Mouse (Mus musculus) limb, embryonic 15.5 days (tissue): ENCODE results near the gene Ezh1. TPM values are rescaled to one million over a fixed set of nuclear protein-coding genes. Genes with fewer than 3 reads are reported as not detected.

Source experiments
- ATAC-seq: fragments of 200-750 bp; cut with Nextera tagmentation; 2 replicates; pipeline ENCODE4 v1.8.0; 2017; ENCODE audit warnings: low read depth, moderate TSS enrichment; ENCODE audit not compliant: insufficient number of reproducible peaks, low FRiP score, low TSS enrichment
- H3K27ac ChIP-seq: fragments of 300-500 bp; sonication (generic); 2 replicates; pipeline ENCODE4 v1.5.1; 2015; ENCODE audit warnings: moderate library complexity, mild to moderate bottlenecking, inconsistent platforms
- H3K27me3 ChIP-seq: fragments of 300-500 bp; sonication (generic); 2 replicates; pipeline ENCODE4 v1.6.1; 2015; ENCODE audit warnings: inconsistent platforms
- H3K36me3 ChIP-seq: fragments of 300-500 bp; sonication (generic); 2 replicates; pipeline ENCODE4 v1.6.1; 2015; ENCODE audit warnings: inconsistent platforms
- H3K4me1 ChIP-seq: fragments of 300-500 bp; sonication (generic); 2 replicates; pipeline ENCODE4 v1.6.1; 2015; ENCODE audit warnings: inconsistent platforms
- H3K4me2 ChIP-seq: fragments of 300-500 bp; sonication (generic); 2 replicates; pipeline ENCODE4 v1.6.1; 2015; ENCODE audit warnings: mild to moderate bottlenecking, inconsistent platforms
- H3K4me3 ChIP-seq: fragments of 300-500 bp; sonication (generic); 2 replicates; pipeline ENCODE4 v1.5.1; 2015; ENCODE audit warnings: mild to moderate bottlenecking, inconsistent platforms
- H3K9ac ChIP-seq: fragments of 300-500 bp; sonication (generic); 2 replicates; pipeline ENCODE4 v1.6.1; 2015; ENCODE audit warnings: inconsistent platforms
- H3K9me3 ChIP-seq: fragments of 300-500 bp; sonication (generic); 2 replicates; pipeline ENCODE4 v1.6.1; 2016; ENCODE audit warnings: inconsistent platforms
- WGBS: fragments of 180-500 bp; shearing (Covaris S2); methylation state at CpG from one replicate; pipeline ENCODE4 v1.1.7; 2015; 5-methylcytosine and 5-hydroxymethylcytosine counted together
- polyA plus RNA-seq: library from polyadenylated mRNA; unstranded; fragments of >200 nt; fragmentation: Nextera tagmentation; extraction: Ambion mirVana; gene quantifications from 2 replicates; pipeline ENCODE4 v1.2.1, GENCODE M21; 2015

Gene Ezh1
- polyA plus RNA-seq, 1 experiment from 2014 or later, result 15.6 TPM

DNA sequence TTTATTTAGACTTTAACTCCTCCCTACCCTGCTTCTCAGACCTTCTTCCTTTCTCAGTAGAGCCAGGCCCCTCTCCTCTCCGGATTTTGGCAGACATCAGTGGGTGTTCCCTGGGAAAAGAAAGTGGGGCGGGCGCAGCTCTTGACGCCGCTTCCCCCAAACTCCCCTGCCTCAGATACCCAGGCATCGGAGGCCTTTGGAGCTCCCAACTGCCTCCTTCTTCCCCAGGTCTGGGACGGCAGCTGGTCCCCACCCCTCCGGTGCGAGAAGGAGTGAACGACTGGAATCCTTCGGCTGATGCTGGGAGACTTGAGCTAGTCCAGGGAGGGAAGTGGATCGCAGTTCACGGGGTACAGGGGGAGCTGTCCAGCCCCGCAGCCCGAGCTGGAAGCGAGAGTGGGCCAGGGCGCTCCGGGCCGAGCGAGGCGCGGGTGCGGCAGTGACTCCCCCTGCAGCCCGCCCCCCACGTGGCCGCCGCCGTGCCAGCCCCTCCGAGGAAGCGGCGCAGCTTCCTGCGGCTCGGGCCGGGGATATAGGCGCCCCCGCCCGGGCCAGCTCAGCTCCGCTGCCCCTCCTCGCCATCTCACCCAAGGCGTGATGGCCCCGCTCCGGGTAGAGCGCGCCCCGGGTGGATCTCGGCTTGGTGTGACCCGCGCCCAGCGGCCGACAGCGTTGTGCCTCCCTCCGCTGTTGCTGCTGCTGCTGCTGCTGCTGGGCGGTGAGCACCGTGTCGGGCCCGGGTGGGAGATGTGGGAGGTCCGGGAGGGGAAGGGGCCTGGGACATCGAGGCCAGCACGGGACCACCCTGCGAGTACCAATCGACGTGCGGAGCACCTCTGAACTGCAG lies 19.8 kb upstream of the Ezh1 start, which contains the start of gene Ramp2:
Gene Ramp2 (plus strand): TSS at position 174 of the 847 bp plus-strand sequence.
- Histone ChIP-seq H3K4me1 (peaks cover 33% of the 10 kb centered on the region), H3K36me3 (no peaks in the 10 kb centered on the region)
- under 1% methylated on average over 61 of the region's 63 CpGs for WGBS

GRCm38 (mm10) chr11:101245071-101245470 lies 18.8 kb upstream of the Ezh1 start:
- Histone ChIP-seq H3K9me3 (no peaks in the 10 kb centered on the region), H3K27me3 (peaks cover 12% of the 10 kb centered on the region), H3K27ac (no peak overlapping the region), H3K4me2 (no peak overlapping the region), H3K4me1 (peaks cover 33% of the 10 kb centered on the region), H3K9ac (no peak overlapping the region), H3K36me3 (no peaks in the 10 kb centered on the region), H3K4me3 (no peak overlapping the region)
- WGBS, result 3% methylated on average over 4 of the region's 4 CpGs
- no peak for ATAC-seq

More for the DNA sequence above, 19.8 kb upstream of the Ezh1 start, which contains the start of gene Ramp2:
- peaks cover 12% of the 10 kb centered on the region for H3K27me3 ChIP-seq
- ATAC-seq, result peak; percentile 69
- peak within 1 kb of the TSS; percentile 64 for H3K4me3 ChIP-seq
- peak within 1 kb of the TSS; percentile 96 for H3K4me2 ChIP-seq
- H3K27ac ChIP-seq, result peak within 1 kb of the TSS; percentile 82
- H3K9ac ChIP-seq, result peak within 1 kb of the TSS; percentile 67
- H3K9me3 ChIP-seq, result no peaks in the 10 kb centered on the region

GRCm38 (mm10) chr11:101238071-101238647 lies 11.9 kb upstream of the Ezh1 start:
- WGBS, result 16% methylated on average over 5 of the region's 5 CpGs
- 0 out of 2 replicates have a peak, but pooled peaks have one; percentile 52 for ATAC-seq
- Histone ChIP-seq H3K4me2 (no peak overlapping the region), H3K4me3 (no peak overlapping the region), H3K9ac (no peak overlapping the region), H3K27ac (peak overlapping the region; percentile 75), H3K9me3 (no peaks in the 10 kb centered on the region), H3K36me3 (no peaks in the 10 kb centered on the region), H3K4me1 (peaks cover 12% of the 10 kb centered on the region; the same call in 1 of the 2 replicates), H3K27me3 (no peaks in the 10 kb centered on the region; the same call in 1 of the 2 replicates)

DNA sequence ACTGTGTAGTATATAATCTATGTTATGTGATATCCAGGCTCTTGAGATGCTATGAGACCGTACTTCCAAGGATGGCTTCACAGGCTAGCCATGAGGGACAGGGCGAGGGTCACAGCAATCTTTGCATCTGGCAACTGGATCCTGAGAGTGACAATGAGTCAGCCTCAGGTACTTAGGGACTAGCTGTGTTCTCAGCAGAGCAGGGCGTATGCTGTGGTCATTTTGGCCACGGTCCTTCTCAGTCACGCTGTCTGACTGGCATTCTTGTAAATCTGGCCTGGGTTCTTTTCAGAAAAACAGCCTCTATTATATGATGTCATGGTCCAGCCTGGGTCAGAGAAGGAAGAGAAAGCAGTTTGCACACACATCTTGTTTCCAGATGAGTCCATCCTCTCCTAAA lies 10.5 kb upstream of the Ezh1 start:
- no peak overlapping the region for H3K4me3 ChIP-seq
- peaks cover 20% of the 10 kb centered on the region for H3K4me1 ChIP-seq
- H3K9ac ChIP-seq, result no peak overlapping the region
- H3K27me3 ChIP-seq, result no peaks in the 10 kb centered on the region; the same call in 1 of the 2 replicates
- no peaks in the 10 kb centered on the region for H3K9me3 ChIP-seq
- WGBS, result 87% methylated on average over 5 of the region's 5 CpGs
- H3K4me2 ChIP-seq, result no peak overlapping the region
- ATAC-seq, result no peak
- H3K36me3 ChIP-seq, result no peaks in the 10 kb centered on the region
- H3K27ac ChIP-seq, result no peak overlapping the region

- H3K27me3 ChIP-seq, result no peaks in the 10 kb centered on the region
- ATAC-seq, result no peak
- no peak overlapping the region for H3K4me3 ChIP-seq
- H3K9ac ChIP-seq, result no peak overlapping the region
- no peaks in the 10 kb centered on the region for H3K9me3 ChIP-seq
- H3K36me3 ChIP-seq, result no peaks in the 10 kb centered on the region
- peaks cover 34% of the 10 kb centered on the region for H3K4me1 ChIP-seq
- no peak overlapping the region for H3K27ac ChIP-seq
- H3K4me2 ChIP-seq, result no peak overlapping the region
Observed at GRCm38 (mm10) chr11:101235429-101235828, 9.2 kb upstream of the Ezh1 start.

GRCm38 (mm10) chr11:101234124-101234523 lies 7.9 kb upstream of the Ezh1 start:
- no peak for ATAC-seq
- no peak overlapping the region for H3K27ac ChIP-seq

DNA sequence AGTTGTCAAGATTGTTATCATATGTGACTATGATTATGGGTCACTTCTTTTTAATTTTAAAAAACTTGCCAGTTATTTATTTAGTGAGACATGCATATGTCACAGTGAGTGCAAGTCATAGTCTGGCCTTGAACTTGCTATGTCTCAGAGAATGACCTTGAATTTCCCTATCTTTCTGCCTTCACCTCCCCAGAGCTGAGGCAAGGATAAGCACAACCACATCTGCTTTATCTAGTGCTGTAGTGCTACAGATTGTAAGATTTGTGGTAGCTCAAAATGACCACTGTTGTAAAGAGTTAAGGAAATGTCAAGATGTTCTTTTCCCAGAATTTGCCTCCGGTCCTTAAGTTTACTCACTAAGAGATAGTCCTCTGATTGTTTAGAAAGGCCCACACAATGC lies 7.0 kb upstream of the Ezh1 start:
- no peak for ATAC-seq
- H3K4me1 ChIP-seq, result peaks cover 43% of the 10 kb centered on the region
- WGBS, result 92% methylated on average over 1 of the region's 1 CpGs
- no peaks in the 10 kb centered on the region for H3K9me3 ChIP-seq
- H3K27me3 ChIP-seq, result no peaks in the 10 kb centered on the region
- no peak overlapping the region for H3K4me3 ChIP-seq
- no peaks in the 10 kb centered on the region for H3K36me3 ChIP-seq
- H3K9ac ChIP-seq, result no peak overlapping the region
- no peak overlapping the region for H3K27ac ChIP-seq
- H3K4me2 ChIP-seq, result no peak overlapping the region

More at GRCm38 (mm10) chr11:101234124-101234523, 7.9 kb upstream of the Ezh1 start:
- no peak overlapping the region for H3K4me3 ChIP-seq
- no peaks in the 10 kb centered on the region for H3K36me3 ChIP-seq
- no peaks in the 10 kb centered on the region for H3K27me3 ChIP-seq
- peaks cover 45% of the 10 kb centered on the region for H3K4me1 ChIP-seq
- H3K9ac ChIP-seq, result no peak overlapping the region
- H3K9me3 ChIP-seq, result no peaks in the 10 kb centered on the region
- no peak overlapping the region for H3K4me2 ChIP-seq

DNA sequence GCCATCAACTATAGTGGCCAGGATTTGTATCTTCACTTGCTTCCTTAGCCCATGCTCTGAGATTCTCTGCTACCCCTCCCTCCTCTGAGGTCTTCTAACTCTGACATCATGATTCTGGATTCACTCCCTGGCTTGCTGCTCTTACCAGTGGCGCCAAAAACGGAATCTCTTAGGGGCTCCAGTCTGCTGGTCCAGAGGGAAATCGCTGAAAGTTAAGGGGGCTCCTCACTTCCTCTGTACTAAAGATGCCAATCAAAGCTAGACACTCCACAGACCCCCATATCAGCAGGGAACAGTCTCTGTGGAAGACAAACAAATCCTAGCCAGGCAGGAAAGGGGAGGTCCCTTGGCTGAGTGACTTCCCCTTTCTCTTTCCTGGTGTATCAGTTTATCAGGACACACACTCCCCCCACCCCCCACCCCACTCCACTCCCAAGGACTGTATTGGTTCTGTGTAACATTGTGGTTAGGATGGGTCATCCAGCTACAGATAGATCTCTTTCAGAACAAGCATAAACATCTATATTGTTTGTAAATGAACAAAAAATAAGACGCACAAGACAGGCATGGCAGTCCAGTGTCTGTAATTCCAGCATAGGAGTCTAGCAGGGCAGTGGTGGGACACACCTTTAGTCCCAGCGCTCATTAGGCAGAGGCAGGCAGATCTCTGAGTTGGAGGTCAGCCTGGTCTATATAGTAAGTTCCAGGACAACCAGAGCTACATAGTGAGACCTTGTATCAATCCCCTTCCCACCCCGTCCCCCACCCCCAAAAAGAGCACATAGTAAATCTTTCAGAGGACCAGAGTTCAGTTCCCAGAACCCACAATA lies 6.0 kb upstream of the Ezh1 start:
- Histone ChIP-seq H3K36me3 (no peaks in the 10 kb centered on the region), H3K4me3 (peak overlapping the region; percentile 19; the same call in 1 of the 2 replicates), H3K27me3 (no peaks in the 10 kb centered on the region), H3K9ac (no peak overlapping the region), H3K4me1 (peaks cover 36% of the 10 kb centered on the region), H3K27ac (peak overlapping the region; percentile 78), H3K9me3 (no peaks in the 10 kb centered on the region), H3K4me2 (peak overlapping the region; percentile 37; the same call in 1 of the 2 replicates)
- 46% methylated on average over 6 of the region's 6 CpGs for WGBS
- ATAC-seq, result peak; percentile 63

- no peaks in the 10 kb centered on the region for H3K9me3 ChIP-seq
- peak overlapping the region; percentile 78 for H3K27ac ChIP-seq
- H3K4me1 ChIP-seq, result peaks cover 34% of the 10 kb centered on the region
- peak overlapping the region; percentile 37 for H3K4me2 ChIP-seq
- H3K9ac ChIP-seq, result no peak overlapping the region
- no peak for ATAC-seq
- WGBS, result 7% methylated on average over 18 of the region's 18 CpGs
- no peaks in the 10 kb centered on the region for H3K36me3 ChIP-seq
- H3K27me3 ChIP-seq, result no peaks in the 10 kb centered on the region
- peak overlapping the region; percentile 19 for H3K4me3 ChIP-seq
Observed at GRCm38 (mm10) chr11:101230991-101231871, 5.0 kb upstream of the Ezh1 start.

DNA sequence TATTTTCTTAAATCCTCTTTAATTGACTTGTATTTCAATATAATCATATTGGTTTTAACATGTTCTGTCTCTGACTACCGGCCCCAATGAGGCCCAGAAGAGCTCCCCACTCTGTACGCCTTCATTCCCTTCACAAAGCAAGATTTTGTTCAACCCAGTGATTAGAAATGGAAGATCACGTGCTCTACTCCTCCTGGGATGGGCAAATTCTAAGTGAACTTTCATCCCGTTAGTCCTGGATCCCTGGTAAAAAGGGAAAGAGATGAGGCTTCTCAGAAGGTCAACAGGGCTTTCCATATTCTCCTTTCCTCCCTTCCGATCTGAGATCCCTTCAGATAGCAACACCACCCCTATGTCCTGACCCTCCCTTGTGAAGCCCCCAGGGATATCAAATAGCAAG lies 4.3 kb upstream of the Ezh1 start:
- Histone ChIP-seq H3K9ac (no peak overlapping the region), H3K4me1 (peaks cover 34% of the 10 kb centered on the region), H3K4me3 (no peak overlapping the region), H3K4me2 (peak overlapping the region; percentile 37), H3K36me3 (no peaks in the 10 kb centered on the region), H3K9me3 (no peaks in the 10 kb centered on the region), H3K27ac (peak overlapping the region; percentile 78), H3K27me3 (no peaks in the 10 kb centered on the region)
- WGBS, result 25% methylated on average over 5 of the region's 5 CpGs
- ATAC-seq, result no peak

- Histone ChIP-seq H3K4me1 (peaks cover 34% of the 10 kb centered on the region), H3K4me2 (peak overlapping the region; percentile 37; the same call in 1 of the 2 replicates), H3K27ac (peak overlapping the region; percentile 78), H3K27me3 (no peaks in the 10 kb centered on the region), H3K36me3 (no peaks in the 10 kb centered on the region), H3K9me3 (no peaks in the 10 kb centered on the region), H3K9ac (no peak overlapping the region), H3K4me3 (no peak overlapping the region)
- ATAC-seq, result no peak
- whole genome bisulfite sequencing, result 10% methylated on average over 2 of the region's 2 CpGs
Observed at GRCm38 (mm10) chr11:101230061-101230511, 3.8 kb upstream of the Ezh1 start.
